Mouse (Mus musculus) G1E (cell line): Measurements from ENCODE around the gene Fam189b.

ENCODE experiments used
- CTCF ChIP-seq: IDR thresholded peaks from 2 replicates; pipeline ENCODE4 v1.5.1; 2012; ENCODE audit warnings: low read depth, low read length, inconsistent platforms, mixed read lengths
- GATA1 ChIP-seq: IDR thresholded peaks from 2 replicates; pipeline ENCODE4 v1.6.1; 2012; ENCODE audit warnings: borderline replicate concordance, low read length, inconsistent platforms, mixed read lengths
- POLR2AphosphoS5 ChIP-seq: IDR thresholded peaks from 2 replicates; pipeline ENCODE4 v1.6.1; 2012; ENCODE audit warnings: low read depth, low read length, inconsistent platforms; ENCODE audit not compliant: insufficient replicate concordance
- TAL1 ChIP-seq: conservative IDR thresholded peaks from 2 replicates; pipeline ENCODE4 v1.6.1; 2012; ENCODE audit warnings: low read depth, low read length, inconsistent platforms, mixed read lengths

DNA sequence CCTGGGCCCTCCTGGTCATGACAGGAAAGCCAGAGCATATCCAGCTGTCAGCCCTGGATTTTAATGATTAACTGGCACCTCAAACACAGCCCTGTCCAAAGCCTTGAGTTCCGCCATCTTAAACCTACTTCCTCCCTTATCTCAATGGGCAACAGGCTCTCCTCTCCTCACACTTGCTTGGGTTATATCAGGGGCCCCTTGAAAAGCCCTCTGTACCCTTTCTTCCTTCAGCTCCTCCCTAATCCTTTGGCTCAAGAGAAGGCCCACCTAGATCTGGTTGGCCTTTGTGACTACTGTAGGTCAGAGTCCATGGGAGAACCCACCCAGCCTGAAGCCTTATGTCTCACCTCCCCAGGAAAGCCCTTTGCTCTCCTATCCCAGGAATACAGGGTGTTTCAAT, 49.2 kb upstream of the Fam189b start:
- TF ChIP-seq CTCF (no peak), TAL1 (no peak), GATA1 (no peak), POLR2AphosphoS5 (no peak)
